Mouse (Mus musculus) kidney, adult 2 months (tissue): Measurements from ENCODE around the gene Lpar5.

Experiments used
- CTCF ChIP-seq: fragments of 200-500 bp; conservative IDR thresholded peaks from 2 replicates; pipeline ENCODE4 v1.5.1; 2011; ENCODE audit warnings: low read depth, mild to moderate bottlenecking, control low read depth, low read length, moderate library complexity, mixed read lengths; ENCODE audit not compliant: insufficient read depth, insufficient read length
- POLR2A ChIP-seq: fragments of 200-500 bp; IDR thresholded peaks from one replicate; pipeline ENCODE4 v1.6.1; 2011; ENCODE audit warnings: low read depth, low read length, control low read depth

- TF ChIP-seq POLR2A (no peak), CTCF (no peak)
Measured at GRCm38 (mm10) chr6:125109371-125109770, 41.7 kb downstream of the Lpar5 start.
